Mouse (Mus musculus): Measurements from ENCODE around the gene Corin.

GRCm38 (mm10) chr5:72501763-72502162 lies 2.5 kb downstream of the Corin start:
- TF ChIP-seq CTCF (IDR thresholded peaks at IDR 0.05; ENCODE audit: borderline replicate concordance, extremely low read depth, insufficient read depth, insufficient read length) (no peak), POLR2A (IDR thresholded peaks at IDR 0.05; ENCODE audit: borderline replicate concordance, extremely low read depth, insufficient read depth, insufficient read length, poor library complexity, severe bottlenecking) (no peak)
